Mouse (Mus musculus) c-Kit-positive CD71-positive TER-119-positive erythroid progenitor cells, embryonic 14.5 days (primary cell): ENCODE results near the gene Klf5.

Experiments used
- DNase-seq: peaks from one replicate; pipeline ENCODE4 v3.0.0-alpha.2; 2013; ENCODE audit warnings: low spot score

Klf5 gene

GRCm38 (mm10) chr14:99309606-99310005 lies 11.1 kb downstream of the Klf5 start:
- DNase-seq = no peak

GRCm38 (mm10) chr14:99310358-99310757 lies 11.9 kb downstream of the Klf5 start:
- no peak for DNase-seq

GRCm38 (mm10) chr14:99313062-99313461 lies 14.6 kb downstream of the Klf5 start:
- no peak for DNase-seq

GRCm38 (mm10) chr14:99316275-99316674 lies 17.8 kb downstream of the Klf5 start:
- no peak for DNase-seq

GRCm38 (mm10) chr14:99320736-99321135 lies 22.2 kb downstream of the Klf5 start:
- no peak for DNase-seq

GRCm38 (mm10) chr14:99323376-99323775 lies 24.9 kb downstream of the Klf5 start:
- DNase-seq = no peak

- DNase-seq = no peak
These were observed 26.0 kb downstream of the Klf5 start for GRCm38 (mm10) chr14:99324523-99324922.

GRCm38 (mm10) chr14:99325597-99326472 lies 27.3 kb downstream of the Klf5 start:
- no peak for DNase-seq

GRCm38 (mm10) chr14:99336598-99336997 lies 38.1 kb downstream of the Klf5 start:
- DNase-seq = no peak

- no peak for DNase-seq
These were observed 40.5 kb downstream of the Klf5 start for GRCm38 (mm10) chr14:99339021-99339420.

- DNase-seq = no peak
These were observed 41.4 kb downstream of the Klf5 start for GRCm38 (mm10) chr14:99339681-99340522.

GRCm38 (mm10) chr14:99340703-99341102 lies 42.2 kb downstream of the Klf5 start:
- no peak for DNase-seq

GRCm38 (mm10) chr14:99348175-99348764 lies 49.8 kb downstream of the Klf5 start:
- DNase-seq = no peak

GRCm38 (mm10) chr14:99349606-99350005 lies 51.1 kb downstream of the Klf5 start:
- DNase-seq = no peak

GRCm38 (mm10) chr14:99352989-99353388 lies 54.5 kb downstream of the Klf5 start:
- DNase-seq = no peak

- no peak for DNase-seq
These were observed 55.6 kb downstream of the Klf5 start for GRCm38 (mm10) chr14:99354046-99354445.

- DNase-seq = no peak
These were observed 56.5 kb downstream of the Klf5 start for GRCm38 (mm10) chr14:99354761-99355609.

GRCm38 (mm10) chr14:99355610-99355870 lies 57.0 kb downstream of the Klf5 start:
- no peak for DNase-seq

- no peak for DNase-seq
These were observed 64.5 kb downstream of the Klf5 start for GRCm38 (mm10) chr14:99362956-99363355.

GRCm38 (mm10) chr14:99364007-99364784 lies 65.7 kb downstream of the Klf5 start:
- DNase-seq = no peak
